Mouse (Mus musculus) cerebellum, adult 9-10 months (tissue): ENCODE results near the gene Mdc1.
A peak's percentile ranks its signal among the peaks of the same experiment; 100 is the strongest.
"Not testable (repeated sequence)": the region's sequence is repeated elsewhere in the genome, so short reads cannot be mapped to it uniquely, and the experiment has no call there.

Experiments
- DNase-seq: peaks from one replicate; pipeline ENCODE4 v3.0.0; 2022

The Mdc1 gene

DNA sequence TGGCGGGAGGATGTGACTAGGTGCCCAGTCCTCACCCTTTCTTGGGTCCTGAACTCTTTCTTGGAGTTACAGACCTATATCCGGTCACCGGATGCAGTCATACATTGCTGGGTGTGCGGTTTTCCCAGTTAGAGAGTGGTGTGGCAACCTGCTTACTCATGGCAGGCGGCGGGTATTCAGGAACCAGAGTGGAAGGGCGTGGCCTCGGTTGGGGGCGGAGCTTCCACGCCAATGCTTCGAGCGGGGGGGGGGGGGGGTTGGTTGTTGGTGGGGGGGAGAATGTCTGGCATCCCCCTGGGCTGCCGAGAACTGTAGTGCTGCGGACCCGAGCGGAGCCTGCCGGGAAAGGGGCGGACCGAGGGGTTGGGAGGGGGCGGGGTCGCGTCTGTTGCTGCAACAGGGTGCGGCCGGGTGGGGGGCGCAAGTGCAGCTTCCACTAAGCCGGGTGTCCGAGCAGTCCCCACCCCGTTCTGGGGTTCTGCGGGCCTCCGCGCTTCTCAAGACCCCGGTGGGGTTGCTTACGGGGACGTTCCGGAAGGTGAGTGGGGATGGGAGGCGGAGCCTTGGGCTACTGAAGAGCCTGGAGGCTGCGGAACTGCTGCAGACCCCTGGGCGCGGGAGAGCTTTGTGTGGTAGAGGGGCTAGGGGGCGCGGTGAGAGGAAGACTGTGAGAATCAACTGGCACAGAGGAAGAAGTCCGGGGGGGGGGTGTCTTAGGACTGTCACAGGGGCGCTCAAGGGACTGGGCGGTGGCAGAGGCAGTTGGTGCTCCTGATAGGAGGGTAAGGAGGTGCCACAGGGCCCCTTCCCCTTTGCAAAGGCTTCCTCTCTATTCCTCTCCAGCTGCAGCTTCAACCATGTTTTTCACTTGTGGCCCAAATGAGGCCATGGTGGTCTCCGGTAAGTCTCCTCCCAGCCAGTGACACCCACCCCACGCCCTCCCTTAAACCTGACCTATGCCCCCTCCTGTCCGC is 18.1 kb upstream of the Mdc1 start, which contains the start of gene Flot1:
Gene Flot1 (plus strand): TSS at position 267 of the 974 bp plus-strand sequence.
- peak; percentile 80 for DNase-seq

DNA sequence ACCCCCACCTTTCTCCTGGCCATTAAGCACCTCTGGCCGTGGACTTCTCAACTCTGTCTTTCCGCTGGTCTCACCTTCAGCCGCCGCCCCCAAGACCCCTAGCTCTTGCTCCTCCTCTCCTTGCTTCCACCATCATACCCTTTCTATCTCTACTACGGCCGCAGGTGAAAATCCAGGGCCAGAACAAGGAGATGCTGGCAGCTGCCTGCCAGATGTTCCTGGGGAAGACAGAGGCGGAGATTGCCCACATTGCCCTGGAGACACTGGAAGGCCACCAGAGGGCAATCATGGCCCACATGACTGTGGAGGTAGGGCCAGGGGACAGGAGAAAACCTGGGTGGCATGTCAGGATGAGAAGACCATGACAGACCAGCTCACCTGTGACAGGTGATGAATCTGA is 16.9 kb upstream of the Mdc1 start:
- peak; percentile 42 for DNase-seq

DNA sequence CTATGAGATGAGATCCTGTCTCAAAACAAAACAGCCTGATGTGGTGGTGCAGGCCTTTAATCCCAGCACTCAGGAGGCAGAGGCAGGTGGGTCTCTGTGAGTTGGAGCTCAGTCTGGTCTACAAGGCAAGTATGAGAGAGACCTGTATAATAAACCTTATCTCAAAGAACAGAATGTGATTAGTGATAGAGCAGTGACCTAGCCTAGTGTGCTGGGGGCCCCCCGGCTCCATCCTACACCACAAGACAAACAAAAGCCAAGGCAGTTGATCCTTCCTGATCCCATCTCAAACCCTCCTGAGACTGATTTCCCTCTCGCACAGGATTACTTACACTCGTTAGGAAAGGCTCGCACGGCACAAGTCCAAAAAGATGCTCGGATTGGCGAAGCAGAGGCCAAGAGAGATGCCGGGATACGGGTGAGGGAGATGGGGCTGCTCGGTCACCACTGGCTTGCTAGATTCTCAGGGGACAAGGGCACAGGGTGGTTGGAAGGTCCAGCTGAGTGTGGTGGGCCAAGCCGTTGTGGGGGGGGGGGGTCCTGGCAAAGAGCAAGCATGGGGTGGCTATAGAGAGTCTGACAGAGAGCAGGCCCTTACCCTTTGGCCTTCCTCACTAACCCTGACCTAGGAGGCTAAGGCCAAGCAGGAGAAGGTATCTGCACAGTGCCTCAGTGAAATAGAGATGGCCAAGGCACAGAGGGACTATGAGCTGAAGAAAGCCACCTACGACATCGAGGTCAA is 16.0 kb upstream of the Mdc1 start:
- peak; percentile 24 for DNase-seq

DNA sequence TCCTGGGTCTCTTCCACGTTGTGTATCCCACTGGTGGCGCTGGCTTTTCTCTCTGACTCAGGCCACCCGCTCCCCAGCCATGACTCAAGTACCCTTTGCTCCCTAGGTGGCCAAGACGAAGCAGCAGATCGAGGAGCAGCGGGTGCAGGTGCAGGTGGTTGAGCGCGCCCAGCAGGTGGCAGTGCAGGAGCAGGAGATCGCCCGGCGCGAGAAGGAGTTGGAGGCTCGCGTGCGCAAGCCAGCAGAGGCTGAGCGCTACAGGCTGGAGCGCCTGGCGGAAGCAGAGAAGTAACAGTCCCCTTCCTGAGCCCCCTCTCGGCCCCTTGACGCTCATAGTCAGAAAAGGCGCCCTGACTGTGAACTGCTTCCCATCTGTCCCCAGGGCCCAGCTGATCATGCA is 11.6 kb upstream of the Mdc1 start:
- peak; percentile 85 for DNase-seq

DNA sequence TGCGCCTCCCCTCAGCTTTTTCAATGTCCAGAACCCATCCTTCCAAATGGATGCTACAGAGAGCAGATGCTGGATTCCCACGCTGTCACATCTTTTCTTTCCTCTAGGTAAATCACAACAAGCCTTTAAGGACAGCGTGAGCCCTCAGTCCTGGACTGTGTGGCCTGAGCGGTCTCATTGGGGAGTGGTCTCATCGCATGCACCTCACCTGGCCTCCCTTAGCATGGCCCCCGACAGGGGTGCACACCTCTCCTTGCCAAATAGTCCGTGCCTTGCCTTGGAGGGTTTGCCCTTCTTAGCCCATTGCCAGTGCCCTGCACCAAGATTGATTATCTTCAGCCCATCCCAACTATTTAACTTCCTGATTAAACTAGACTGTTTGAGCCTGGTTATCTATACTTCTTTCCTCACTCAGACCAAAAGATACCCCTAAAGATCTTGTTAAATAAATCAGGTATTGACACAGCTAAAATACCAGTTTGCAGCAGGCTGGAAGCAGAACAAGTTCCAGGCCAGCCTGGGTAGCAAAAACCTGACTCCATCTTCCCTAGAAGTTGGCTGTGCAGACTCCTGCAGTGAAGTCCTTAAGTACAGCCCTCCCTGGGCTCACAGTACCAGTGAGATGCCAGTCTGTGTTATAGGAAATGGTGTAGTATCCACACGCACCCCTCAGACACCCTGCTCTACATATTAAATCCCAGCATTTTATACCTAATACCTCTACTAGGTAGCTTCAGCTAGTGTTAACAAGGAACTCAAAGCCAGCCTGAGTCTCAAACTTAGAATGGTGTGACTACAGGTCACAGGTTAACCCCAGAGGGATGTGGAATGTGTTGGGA is 8.7 kb upstream of the Mdc1 start:
- DNase-seq = no peak

DNA sequence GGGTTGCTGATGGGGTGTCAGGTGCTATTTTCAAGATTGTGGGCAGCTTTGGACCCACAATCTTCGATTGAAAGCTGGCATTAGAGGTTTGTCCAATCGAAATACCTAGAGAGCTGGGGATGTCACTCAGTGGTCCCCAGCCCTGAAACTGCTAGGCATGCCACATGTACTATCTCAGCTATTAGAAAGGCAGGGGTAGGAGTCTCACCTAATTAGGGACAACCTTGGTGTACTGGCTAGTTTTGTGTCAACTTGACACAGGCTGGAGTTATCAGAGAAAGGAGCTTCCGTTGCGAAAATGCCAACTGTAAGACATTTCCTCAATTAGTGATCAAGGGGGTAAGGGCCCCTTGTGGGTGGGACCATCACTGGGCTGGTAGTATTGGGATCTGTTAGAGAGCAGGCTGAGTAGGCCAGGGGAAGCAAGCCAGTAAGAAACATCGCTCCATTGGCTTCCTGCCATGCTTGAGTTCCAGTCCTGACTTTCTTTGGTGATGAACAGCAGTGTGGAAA is 8.0 kb upstream of the Mdc1 start:
- no peak for DNase-seq

DNA sequence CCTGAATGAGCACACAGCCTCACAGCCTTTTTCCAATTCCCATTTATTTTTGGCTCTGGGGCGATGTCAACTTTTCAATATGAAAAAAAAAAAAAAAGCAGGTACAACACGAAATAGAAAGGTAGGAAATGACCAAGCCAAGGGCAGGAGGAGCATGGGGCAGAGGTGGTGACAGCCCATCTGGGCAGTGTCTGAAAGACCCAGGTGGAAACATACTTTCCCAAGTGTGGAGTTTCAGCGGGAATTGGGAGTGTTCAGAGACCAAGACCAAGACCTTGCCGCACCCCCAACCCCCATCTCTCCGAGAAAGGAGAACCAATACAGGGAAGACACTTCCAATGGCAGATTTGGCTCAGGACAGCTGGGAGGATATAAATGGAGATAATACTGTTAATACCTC is 7.4 kb upstream of the Mdc1 start:
- no peak for DNase-seq

DNA sequence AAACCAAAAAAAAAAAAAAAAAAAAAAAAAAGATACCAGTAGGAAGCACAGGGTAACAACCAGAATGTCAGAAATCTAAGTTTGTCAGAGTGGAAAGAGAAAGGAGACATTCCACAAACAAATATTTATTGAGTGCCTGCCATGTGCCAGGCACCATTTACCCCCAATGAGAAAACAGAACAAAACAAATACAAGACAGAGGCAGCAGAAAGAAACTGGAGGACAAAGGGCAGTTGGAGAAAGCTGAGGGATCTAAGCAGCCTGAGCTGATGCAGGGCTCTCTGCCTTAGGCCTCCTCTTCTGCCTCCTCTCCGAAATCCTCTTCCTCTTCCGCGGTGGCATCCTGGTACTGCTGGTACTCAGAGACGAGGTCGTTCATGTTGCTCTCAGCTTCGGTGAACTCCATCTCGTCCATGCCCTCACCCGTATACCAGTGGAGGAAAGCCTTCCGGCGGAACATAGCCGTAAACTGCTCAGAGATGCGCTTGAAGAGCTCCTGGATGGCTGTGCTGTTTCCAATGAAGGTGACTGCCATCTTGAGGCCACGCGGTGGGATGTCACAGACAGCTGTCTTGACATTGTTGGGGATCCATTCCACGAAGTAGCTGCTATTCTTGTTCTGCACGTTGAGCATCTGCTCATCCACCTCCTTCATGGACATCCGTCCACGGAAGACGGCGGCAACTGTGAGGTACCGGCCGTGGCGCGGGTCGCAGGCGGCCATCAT is 6.5 kb upstream of the Mdc1 start:
- no peak for DNase-seq

DNA sequence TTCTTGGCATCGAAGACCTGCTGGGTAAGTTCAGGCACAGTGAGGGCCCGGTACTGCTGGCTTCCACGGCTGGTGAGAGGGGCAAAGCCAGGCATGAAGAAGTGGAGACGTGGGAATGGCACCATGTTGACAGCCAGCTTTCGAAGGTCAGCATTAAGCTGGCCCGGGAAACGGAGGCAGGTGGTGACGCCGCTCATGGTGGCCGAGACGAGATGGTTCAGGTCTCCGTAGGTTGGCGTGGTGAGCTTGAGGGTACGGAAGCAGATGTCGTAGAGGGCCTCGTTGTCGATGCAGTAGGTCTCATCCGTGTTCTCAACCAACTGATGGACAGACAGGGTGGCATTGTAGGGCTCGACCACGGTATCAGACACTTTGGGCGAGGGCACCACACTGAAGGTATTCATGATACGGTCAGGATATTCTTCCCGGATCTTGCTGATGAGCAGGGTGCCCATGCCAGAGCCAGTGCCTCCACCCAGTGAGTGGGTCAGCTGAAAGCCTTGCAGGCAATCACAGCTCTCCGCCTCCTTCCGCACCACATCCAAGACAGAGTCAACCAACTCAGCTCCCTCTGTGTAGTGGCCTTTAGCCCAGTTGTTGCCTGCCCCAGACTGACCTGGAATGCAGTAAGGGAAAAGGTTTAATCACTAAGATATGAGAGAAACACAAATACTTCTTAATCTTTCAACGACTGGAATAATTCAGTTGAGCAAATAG is 5.7 kb upstream of the Mdc1 start:
- DNase-seq = no peak

DNA sequence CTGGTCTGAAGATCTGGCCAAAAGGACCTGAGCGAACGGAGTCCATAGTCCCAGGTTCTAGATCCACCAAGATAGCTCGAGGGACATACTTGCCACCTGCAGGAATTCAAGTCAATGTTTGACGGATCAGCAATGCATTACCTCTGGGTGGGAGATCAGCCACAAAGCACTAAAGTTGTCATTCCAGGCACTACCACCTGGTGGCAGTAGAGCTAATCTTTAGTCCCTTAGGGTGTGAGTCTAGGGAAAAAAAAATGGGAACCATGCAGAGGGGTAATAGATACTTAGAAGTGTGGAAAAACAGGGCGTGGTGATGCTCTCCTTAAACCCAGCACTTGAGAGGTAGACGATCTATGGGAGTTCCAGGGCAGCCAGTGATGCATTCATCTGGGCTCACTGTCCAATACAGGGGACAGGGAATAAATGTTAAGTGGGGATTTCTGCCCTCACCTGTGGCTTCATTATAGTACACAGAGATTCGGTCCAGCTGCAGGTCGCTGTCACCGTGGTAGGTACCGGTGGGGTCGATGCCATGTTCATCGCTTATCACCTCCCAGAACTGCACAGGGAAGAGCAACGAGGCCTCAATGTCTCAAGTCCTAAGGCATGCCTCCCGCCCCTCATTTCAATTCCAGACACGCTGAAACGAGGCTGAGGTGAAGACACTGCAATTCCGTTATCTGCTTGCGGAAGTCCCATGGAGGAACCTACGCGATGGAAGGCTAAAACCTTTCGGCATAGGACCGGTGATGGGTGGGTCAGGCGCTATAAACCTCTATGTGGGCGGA is 4.9 kb upstream of the Mdc1 start:
- peak; percentile 94 for DNase-seq

DNA sequence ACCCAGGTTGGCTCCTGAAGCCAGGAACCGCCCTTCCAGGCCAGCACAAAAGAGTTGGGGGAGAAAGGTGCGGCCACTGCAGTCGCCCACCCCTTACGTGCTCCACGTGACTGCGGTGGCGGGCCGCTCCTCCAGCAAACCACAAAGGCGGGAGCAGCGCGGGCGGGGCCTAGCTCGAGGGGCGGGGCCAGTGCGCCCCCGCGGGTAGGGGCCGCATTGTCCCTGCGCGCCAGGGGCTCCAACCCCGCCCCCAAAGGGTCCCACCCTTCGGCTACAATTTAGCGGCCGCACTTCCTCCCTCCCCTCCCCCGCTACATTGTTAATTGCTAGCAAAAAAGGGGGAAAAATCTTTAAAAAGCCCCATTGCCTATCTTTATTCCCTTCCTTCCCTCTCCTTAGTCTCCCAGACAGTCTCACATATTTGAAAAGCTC is 4.3 kb upstream of the Mdc1 start:
- DNase-seq = peak; percentile 83

DNA sequence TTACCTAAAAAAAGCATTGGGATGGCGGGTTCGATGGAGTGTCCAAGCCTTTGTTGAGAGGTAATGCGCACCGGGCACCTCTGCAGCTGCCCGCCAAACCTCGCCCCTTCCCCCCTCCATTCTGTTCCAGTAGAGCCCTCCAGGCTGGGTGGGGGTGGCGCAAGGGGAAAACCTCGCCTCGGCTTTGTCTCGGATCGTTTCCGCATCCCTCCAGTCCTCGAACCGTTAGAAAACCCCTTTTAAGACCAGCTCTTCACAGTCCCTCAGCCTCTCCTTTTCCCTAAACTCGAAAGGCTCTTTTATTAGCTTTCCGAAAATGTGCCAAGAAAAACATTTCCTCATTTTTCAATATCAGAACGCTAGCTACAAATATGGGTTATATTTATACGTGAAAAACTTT is 3.8 kb upstream of the Mdc1 start:
- peak; percentile 71 for DNase-seq

DNA sequence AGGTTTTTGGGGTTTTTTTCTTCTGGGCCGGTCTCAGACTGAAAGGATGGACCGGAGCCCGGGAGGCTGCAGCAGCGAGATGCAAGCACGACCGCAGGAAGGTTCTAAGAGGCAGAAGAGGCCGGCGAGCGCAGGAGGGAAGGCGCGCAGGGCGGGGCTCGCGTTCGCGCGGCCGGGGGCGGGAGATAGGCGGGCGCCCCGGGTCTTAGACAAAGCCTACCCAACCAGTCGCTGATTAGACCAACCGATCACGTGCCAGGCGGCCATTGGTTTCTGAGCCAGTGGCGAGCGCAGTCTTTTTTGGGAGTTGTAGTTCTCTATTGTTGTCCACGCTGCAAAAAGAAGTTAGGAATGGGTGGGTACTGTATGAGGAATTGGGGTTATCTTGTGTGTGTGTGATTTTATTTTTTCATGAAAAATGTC is 3.2 kb upstream of the Mdc1 start, which contains the start of gene Tubb5:
Gene Tubb5 (minus strand): TSS at position 185 of the 423 bp plus-strand sequence.
- peak; percentile 97 for DNase-seq

DNA sequence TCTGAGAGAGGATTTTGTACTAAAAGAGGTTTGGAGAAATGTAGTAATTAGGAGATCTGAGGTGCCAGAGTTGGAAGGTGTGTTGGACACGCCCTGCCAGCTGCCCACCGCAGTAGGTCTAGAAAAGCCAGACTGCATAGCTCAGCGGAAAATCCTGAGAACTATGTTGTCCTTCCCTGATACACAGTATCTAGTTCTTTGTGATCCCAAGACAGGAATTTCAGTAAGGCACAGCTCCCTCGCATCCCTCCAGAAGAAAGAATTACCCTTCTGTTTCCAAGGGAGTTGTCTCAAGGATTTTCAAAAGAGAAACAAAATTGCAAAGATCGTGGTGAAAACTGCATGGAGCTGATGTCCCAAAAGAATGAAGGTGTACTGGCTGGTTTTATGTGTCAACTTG is 2.7 kb upstream of the Mdc1 start:
- DNase-seq = no peak

DNA sequence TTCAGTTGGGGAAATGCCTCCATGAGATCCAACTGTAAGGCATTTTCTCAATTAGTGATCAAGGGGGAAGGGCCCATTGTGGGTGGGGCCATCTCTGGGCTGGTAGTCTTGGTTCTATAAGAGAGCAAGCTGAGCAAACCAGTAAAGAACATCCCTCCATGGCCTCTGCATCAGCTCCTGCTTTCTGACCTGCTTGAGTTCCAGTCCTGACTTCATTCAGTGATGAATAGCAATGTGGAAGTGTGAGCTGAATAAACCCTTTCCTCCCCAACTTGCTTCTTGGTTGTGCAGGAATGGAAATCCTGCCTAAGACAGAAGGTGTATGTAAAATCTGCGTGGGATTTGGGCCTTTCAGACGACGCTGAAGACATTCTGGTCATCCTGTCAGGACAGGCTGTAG is 2.3 kb upstream of the Mdc1 start:
- not testable (repeated sequence) for DNase-seq

DNA sequence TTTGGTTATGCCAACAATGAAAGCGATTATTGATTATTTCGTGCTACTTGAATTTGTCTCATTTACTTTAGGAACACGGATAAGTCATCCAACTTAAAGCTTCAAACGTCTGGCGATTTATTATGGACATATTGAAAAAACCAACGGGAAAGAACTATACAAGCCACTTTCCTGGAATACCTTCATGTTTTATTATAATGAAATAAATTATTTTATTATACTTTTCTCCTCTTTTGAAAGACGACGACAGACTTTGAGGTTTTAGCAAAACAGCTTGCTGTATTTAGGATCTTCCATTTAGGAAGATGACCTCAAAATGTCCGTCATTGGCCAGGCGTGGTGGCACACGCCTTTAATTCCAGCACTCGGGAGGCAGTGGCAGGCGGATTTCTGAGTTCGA is 754 bp upstream of the Mdc1 start:
- DNase-seq = peak; percentile 70

DNA sequence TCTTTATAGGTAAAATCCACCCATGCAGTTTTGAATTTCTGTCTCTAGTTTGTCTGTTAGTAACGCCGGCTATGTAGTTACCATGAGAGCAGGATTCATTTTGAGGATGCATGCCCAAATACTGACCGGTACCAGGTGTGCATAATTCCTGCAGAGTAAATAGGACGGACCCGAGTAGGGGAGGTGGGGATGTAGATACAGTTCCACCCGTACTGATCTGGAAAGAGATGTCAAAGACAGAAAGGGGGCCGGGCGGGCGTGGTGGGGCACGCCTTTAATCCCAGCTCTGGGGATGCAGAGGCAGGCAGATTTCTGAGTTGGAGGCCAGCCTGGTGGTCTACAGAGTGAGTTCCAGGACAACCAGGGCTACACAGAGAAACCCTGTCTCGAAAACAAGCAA is 691 bp downstream of the Mdc1 start:
- DNase-seq = no peak

DNA sequence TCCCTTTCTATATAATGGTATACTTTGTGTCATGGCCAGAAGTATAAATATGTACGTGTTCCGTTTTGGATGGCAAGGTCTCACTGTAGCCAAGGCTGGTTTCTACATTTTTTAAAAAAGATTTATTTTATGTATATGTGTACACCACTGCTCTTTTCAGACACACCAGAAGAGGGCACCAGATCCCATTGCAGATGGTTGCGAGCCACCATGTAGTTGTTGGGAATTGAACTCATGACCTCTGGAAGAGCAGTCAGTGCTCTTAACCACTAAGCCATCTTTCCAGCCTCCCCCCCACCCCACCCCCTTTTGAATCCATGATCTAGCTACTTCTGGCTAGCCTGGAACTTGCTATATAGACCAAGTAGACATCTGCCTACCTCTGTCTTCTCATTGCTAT is 2.2 kb downstream of the Mdc1 start:
- no peak for DNase-seq

DNA sequence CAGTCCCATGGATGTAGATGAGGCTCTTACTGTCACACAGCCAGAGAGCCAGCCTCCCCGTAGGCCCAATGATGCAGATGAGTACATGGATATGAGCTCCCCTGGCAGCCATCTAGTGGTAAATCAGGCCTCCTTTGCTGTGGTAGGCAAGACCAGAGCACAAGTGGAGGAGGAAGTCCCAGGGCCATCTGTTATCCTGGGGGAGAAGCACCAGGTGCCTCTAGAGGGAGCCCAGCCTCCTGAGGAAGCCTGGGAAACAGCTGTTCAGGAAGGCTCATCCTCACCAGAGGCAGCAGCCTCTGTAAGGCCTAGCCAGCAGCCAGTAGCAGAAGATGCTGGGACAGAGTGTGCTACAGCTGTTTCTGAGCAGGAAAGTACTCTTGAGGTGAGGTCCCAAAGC is 6.8 kb downstream of the Mdc1 start:
- DNase-seq = no peak

DNA sequence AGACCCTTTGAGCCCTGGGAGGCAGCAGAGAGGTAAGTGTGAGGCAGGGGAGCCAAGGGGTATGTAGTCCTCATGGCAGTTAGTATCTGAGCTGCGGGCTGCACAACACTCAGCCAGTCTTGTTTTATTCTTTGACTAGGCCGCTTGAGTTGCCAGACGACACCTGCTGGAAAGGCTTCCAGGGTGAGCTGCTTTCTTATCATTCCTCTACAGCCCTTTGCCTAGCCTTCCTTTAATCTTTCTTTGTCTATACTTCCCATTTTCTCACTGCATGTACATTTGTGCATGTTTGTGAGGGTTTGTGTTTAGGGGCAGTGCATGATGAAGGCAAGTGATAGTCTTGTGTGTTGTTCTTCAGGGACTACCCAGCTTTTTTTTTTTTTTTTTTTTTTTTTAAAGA is 9.7 kb downstream of the Mdc1 start:
- DNase-seq = no peak
